Mouse (Mus musculus) kidney, adult 2 months (tissue): ENCODE measurements around the gene Me3. TPM values are rescaled to one million over a fixed set of nuclear protein-coding genes. Genes with fewer than 3 reads are reported as not detected.
A peak's percentile ranks its signal among the peaks of the same experiment; 100 is the strongest.
"Not testable (repeated sequence)": the region's sequence is repeated elsewhere in the genome, so short reads cannot be mapped to it uniquely, and the experiment has no call there.

Source experiments
- DNase-seq: peaks from one replicate; pipeline ENCODE4 v3.0.0; 2021
- H3K27ac ChIP-seq: fragments of 200-500 bp; 2 replicates; pipeline ENCODE4 v1.5.1; 2012; ENCODE audit warnings: low read depth, low read length, control low read depth, inconsistent platforms; ENCODE audit not compliant: insufficient read depth
- H3K27me3 ChIP-seq: fragments of 200-500 bp; replicated peaks from 2 replicates; pipeline ENCODE4 v1.6.1; 2012; ENCODE audit warnings: mild to moderate bottlenecking, moderate library complexity, low read length, inconsistent platforms; ENCODE audit not compliant: control insufficient read depth, insufficient read depth
- H3K36me3 ChIP-seq: fragments of 200-500 bp; 2 replicates; pipeline ENCODE4 v1.6.1; 2012; ENCODE audit warnings: mild to moderate bottlenecking, moderate library complexity, low read length, inconsistent platforms; ENCODE audit not compliant: control insufficient read depth, insufficient read depth
- H3K4me1 ChIP-seq: fragments of 200-500 bp; 2 replicates; pipeline ENCODE4 v1.6.1; 2011; ENCODE audit warnings: low read length; ENCODE audit not compliant: control insufficient read depth, insufficient read depth
- H3K4me3 ChIP-seq: fragments of 200-500 bp; 2 replicates; pipeline ENCODE4 v1.5.1; 2011; ENCODE audit warnings: mild to moderate bottlenecking, low read depth, low read length, control low read depth; ENCODE audit not compliant: insufficient read depth
- CTCF ChIP-seq: fragments of 200-500 bp; conservative IDR thresholded peaks from 2 replicates; pipeline ENCODE4 v1.5.1; 2011; ENCODE audit warnings: low read depth, mild to moderate bottlenecking, control low read depth, low read length, moderate library complexity, mixed read lengths; ENCODE audit not compliant: insufficient read depth, insufficient read length
- POLR2A ChIP-seq: fragments of 200-500 bp; IDR thresholded peaks from one replicate; pipeline ENCODE4 v1.6.1; 2011; ENCODE audit warnings: low read depth, low read length, control low read depth
- WGBS: fragments of 180-500 bp; shearing (Covaris S2); methylation state at CpG from one replicate; pipeline ENCODE4 v1.1.7; 2018; 5-methylcytosine and 5-hydroxymethylcytosine counted together
- polyA plus RNA-seq: library from polyadenylated mRNA; depleted of rRNA; stranded (reverse); fragments of >200 nt; gene quantifications from 2 replicates; pipeline ENCODE4 v1.2.3, GENCODE M21; 2012

Me3 gene
- polyA plus RNA-seq, 1 experiment, result 89.3 TPM

DNA sequence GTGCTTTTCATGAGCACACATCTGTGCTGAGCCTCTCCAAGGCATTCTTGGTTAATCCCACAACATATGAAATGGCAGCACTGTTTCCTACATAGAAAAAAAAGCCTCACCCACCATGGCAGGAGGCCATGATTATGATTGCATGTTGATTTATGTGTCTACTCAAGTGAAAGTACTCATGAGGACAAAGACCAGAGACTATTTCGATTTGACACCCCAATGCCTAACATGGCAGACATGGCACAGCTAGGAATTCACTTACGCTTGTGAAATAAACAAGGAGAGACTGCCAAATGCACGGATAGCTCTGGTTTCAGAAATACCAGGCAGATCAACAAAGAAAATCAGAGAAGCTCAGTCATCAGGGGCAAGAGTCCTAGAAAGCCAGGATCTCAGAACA, 96.2 kb downstream of the Me3 start:
- H3K27me3 ChIP-seq, result no peaks in the 10 kb centered on the region
- no peak overlapping the region for H3K4me3 ChIP-seq

DNA sequence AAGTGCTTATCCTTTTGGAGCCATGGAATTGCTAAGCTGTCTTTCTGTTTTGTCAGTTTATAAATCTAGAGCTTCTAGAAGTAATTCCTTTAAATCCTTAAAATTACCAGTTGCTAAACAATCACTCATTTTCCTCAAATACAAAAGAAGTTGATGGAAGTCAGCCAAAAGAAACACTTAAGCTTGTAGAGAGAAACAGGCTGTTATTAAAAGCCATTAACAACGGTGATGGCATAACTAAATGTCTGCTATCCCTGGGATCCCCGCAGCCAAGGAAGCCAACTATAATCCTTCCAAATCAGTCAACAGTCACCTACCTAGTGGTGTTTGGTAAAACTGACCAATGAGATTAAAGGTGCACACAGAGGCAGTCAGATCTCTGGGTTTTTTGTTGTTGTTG, 98.3 kb downstream of the Me3 start:
- no peak for DNase-seq
- no peak overlapping the region for H3K27ac ChIP-seq
- H3K36me3 ChIP-seq, result no peaks in the 10 kb centered on the region
- H3K27me3 ChIP-seq, result no peaks in the 10 kb centered on the region
- TF ChIP-seq CTCF, result no peak
- TF ChIP-seq POLR2A, result no peak
- H3K4me1 ChIP-seq, result no peaks in the 10 kb centered on the region
- H3K4me3 ChIP-seq, result no peak overlapping the region
- 62% methylated on average over 2 of the region's 2 CpGs for WGBS

More for the DNA sequence above, 96.2 kb downstream of the Me3 start:
- DNase-seq, result peak; percentile 5
- Histone ChIP-seq H3K27ac (no peak overlapping the region), H3K4me1 (no peaks in the 10 kb centered on the region), H3K36me3 (no peaks in the 10 kb centered on the region)
- 71% methylated on average over 3 of the region's 3 CpGs for WGBS
- TF ChIP-seq CTCF, result no peak
- TF ChIP-seq POLR2A, result no peak

- not testable (repeated sequence) for DNase-seq, H3K4me1 ChIP-seq, H3K27me3 ChIP-seq, H3K27ac ChIP-seq, H3K36me3 ChIP-seq, H3K4me3 ChIP-seq
- WGBS, result 99% methylated on average over 2 of the region's 2 CpGs
These were observed 98.9 kb downstream of the Me3 start for GRCm38 (mm10) chr7:89731115-89731514.

- DNase-seq, result peak; percentile 30
These were observed 116.2 kb downstream of the Me3 start for GRCm38 (mm10) chr7:89748415-89748814.

GRCm38 (mm10) chr7:89749183-89749582, 117.0 kb downstream of the Me3 start:
- Histone ChIP-seq H3K36me3 (no peaks in the 10 kb centered on the region), H3K4me1 (no peaks in the 10 kb centered on the region), H3K4me3 (no peak overlapping the region), H3K27me3 (no peaks in the 10 kb centered on the region), H3K27ac (no peak overlapping the region)
- TF ChIP-seq POLR2A, result no peak
- TF ChIP-seq CTCF, result no peak
- WGBS, result 52% methylated on average over 2 of the region's 2 CpGs
- DNase-seq, result no peak

More at GRCm38 (mm10) chr7:89748415-89748814, 116.2 kb downstream of the Me3 start:
- 43% methylated on average over 7 of the region's 7 CpGs for WGBS
- TF ChIP-seq CTCF (no peak), POLR2A (no peak)
- Histone ChIP-seq H3K27me3 (no peaks in the 10 kb centered on the region), H3K36me3 (no peaks in the 10 kb centered on the region), H3K4me3 (no peak overlapping the region), H3K4me1 (no peaks in the 10 kb centered on the region), H3K27ac (no peak overlapping the region)

DNA sequence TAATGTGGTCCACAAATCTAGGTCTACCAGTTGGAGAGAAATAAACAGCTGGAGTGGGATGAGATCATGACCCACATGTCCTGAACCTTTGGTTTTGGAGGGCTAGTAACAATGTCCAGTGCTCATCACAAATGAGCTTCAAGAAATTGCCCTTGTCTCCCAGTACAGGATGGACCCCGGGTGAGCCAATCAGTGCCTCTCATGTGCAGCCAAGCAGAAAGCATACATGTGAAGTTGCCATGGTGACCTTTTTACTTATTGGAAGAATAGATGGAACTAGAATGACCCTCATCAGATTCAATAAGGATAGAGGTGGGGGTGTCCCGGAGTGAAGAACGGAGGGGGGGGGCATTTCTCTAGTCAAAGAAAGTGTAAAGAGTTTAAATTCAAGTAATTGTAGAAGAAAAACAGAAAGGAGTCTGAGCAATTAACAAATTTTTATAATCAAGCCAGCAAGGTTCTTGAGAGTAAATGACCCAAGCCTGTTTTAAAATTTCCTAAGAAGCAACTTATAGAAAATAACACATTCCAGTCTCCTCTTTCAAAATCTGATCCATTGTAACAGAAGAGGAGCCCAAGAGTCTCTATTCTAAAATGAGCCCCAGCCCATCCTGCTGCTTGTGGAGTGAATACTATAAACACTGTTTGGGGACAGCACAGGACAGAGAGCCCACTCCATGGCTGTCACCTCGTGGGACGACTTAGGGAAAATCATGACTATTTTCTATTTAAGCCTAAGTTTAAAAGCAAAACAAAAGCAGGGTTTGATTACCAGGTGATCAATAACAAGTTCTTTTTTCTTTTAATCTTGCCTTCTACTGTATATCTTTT, 134.7 kb downstream of the Me3 start:
- H3K4me1 ChIP-seq, result no peaks in the 10 kb centered on the region

GRCm38 (mm10) chr7:89769106-89769896, 137.1 kb downstream of the Me3 start:
- H3K4me1 ChIP-seq, result peaks cover 10% of the 10 kb centered on the region; the same call in 1 of the 2 replicates
- H3K27ac ChIP-seq, result no peak overlapping the region
- no peak overlapping the region for H3K4me3 ChIP-seq
- TF ChIP-seq POLR2A, result no peak
- H3K27me3 ChIP-seq, result no peaks in the 10 kb centered on the region
- no peaks in the 10 kb centered on the region for H3K36me3 ChIP-seq
- WGBS, result 46% methylated on average over 9 of the region's 9 CpGs
- DNase-seq, result peak; percentile 24

More for the DNA sequence above, 134.7 kb downstream of the Me3 start:
- H3K27ac ChIP-seq, result no peak overlapping the region
- TF ChIP-seq CTCF (no peak), POLR2A (no peak)
- no peaks in the 10 kb centered on the region for H3K36me3 ChIP-seq
- no peak overlapping the region for H3K4me3 ChIP-seq
- 77% methylated on average over 5 of the region's 5 CpGs for WGBS
- no peak for DNase-seq
- H3K27me3 ChIP-seq, result no peaks in the 10 kb centered on the region
